Mouse (Mus musculus): ENCODE measurements at regions not wholly inside any gene's neighbourhood (a gene's known extent, or its start where the extent isn't known, plus 50 kb on each side); places are given as distances from the start of the nearest gene placed in this dataset.
A peak's percentile ranks its signal among the peaks of the same experiment; 100 is the strongest.

GRCm38 (mm10) chr13:90292124-90292523 lies 202.7 kb upstream of the Xrcc4 start:
- WGBS = 81% methylated on average over 1 of the region's 1 CpGs
- no peak overlapping the region for H3K9ac ChIP-seq (ENCODE audit: low read depth, low read length)
- no peak for DNase-seq
- no peaks in the 10 kb centered on the region for H3K79me2 ChIP-seq (replicated peaks; ENCODE audit: control insufficient read depth, insufficient read depth, low read length)
- no peak overlapping the region for H3K27ac ChIP-seq
- no peak overlapping the region for H3K4me3 ChIP-seq
- TF ChIP-seq POLR2A (IDR thresholded peaks at IDR 0.05; ENCODE audit: insufficient read depth, low read depth, low read length) (no peak), EP300 (IDR thresholded peaks at IDR 0.05; ENCODE audit: insufficient read depth, low read depth, low read length) (no peak), CTCF (IDR thresholded peaks at IDR 0.05) (no peak)
- H3K4me1 ChIP-seq (ENCODE audit: control insufficient read depth, insufficient read depth, low read length) = no peaks in the 10 kb centered on the region
- no peaks in the 10 kb centered on the region for H3K27me3 ChIP-seq (ENCODE audit: control insufficient read depth, insufficient read depth, low read length)
- no peaks in the 10 kb centered on the region for H3K36me3 ChIP-seq (ENCODE audit: control insufficient read depth, insufficient read depth, low read length)
- intact Hi-C loops (cut with DNase I) = no loop called here

- Histone ChIP-seq H3K9ac (ENCODE audit: low read depth, low read length) (no peak overlapping the region), H3K79me2 (replicated peaks; ENCODE audit: control insufficient read depth, insufficient read depth, low read length) (no peaks in the 10 kb centered on the region), H3K4me1 (ENCODE audit: control insufficient read depth, insufficient read depth, low read length) (peaks cover 3% of the 10 kb centered on the region; the same call in 1 of the 2 replicates), H3K27ac (no peak overlapping the region), H3K4me3 (no peak overlapping the region), H3K36me3 (ENCODE audit: control insufficient read depth, insufficient read depth, low read length) (no peaks in the 10 kb centered on the region), H3K27me3 (ENCODE audit: control insufficient read depth, insufficient read depth, low read length) (no peaks in the 10 kb centered on the region)
- intact Hi-C loops (cut with DNase I) = no loop called here
- DNase-seq = no peak
- TF ChIP-seq EP300 (IDR thresholded peaks at IDR 0.05; ENCODE audit: insufficient read depth, low read depth, low read length) (no peak), CTCF (IDR thresholded peaks at IDR 0.05) (no peak), POLR2A (IDR thresholded peaks at IDR 0.05; ENCODE audit: insufficient read depth, low read depth, low read length) (no peak)
These were observed 191.6 kb upstream of the Xrcc4 start for GRCm38 (mm10) chr13:90280976-90281375.

GRCm38 (mm10) chr13:90279786-90280382 lies 190.5 kb upstream of the Xrcc4 start:
- TF ChIP-seq EP300 (IDR thresholded peaks at IDR 0.05; ENCODE audit: insufficient read depth, low read depth, low read length) (no peak), POLR2A (IDR thresholded peaks at IDR 0.05; ENCODE audit: insufficient read depth, low read depth, low read length) (no peak), CTCF (IDR thresholded peaks at IDR 0.05) (no peak)
- Histone ChIP-seq H3K4me1 (ENCODE audit: control insufficient read depth, insufficient read depth, low read length) (peaks cover 3% of the 10 kb centered on the region; the same call in 1 of the 2 replicates), H3K27ac (peak overlapping the region; percentile 36), H3K27me3 (ENCODE audit: control insufficient read depth, insufficient read depth, low read length) (no peaks in the 10 kb centered on the region), H3K36me3 (ENCODE audit: control insufficient read depth, insufficient read depth, low read length) (no peaks in the 10 kb centered on the region), H3K9ac (ENCODE audit: low read depth, low read length) (no peak overlapping the region), H3K4me3 (no peak overlapping the region), H3K79me2 (replicated peaks; ENCODE audit: control insufficient read depth, insufficient read depth, low read length) (no peaks in the 10 kb centered on the region)
- WGBS = 38% methylated on average over 3 of the region's 3 CpGs
- intact Hi-C loops (cut with DNase I) = no loop called here
- DNase-seq = peak in 1 of 2 experiments; percentile 3

- peak in 1 of 2 experiments; percentile 5 for DNase-seq
- H3K9ac ChIP-seq (ENCODE audit: low read depth, low read length) = no peak overlapping the region
- peaks cover 3% of the 10 kb centered on the region; the same call in 1 of the 2 replicates for H3K4me1 ChIP-seq (ENCODE audit: control insufficient read depth, insufficient read depth, low read length)
- TF ChIP-seq POLR2A (IDR thresholded peaks at IDR 0.05; ENCODE audit: insufficient read depth, low read depth, low read length) (no peak), EP300 (IDR thresholded peaks at IDR 0.05; ENCODE audit: insufficient read depth, low read depth, low read length) (no peak), CTCF (IDR thresholded peaks at IDR 0.05) (no peak)
- H3K27me3 ChIP-seq (ENCODE audit: control insufficient read depth, insufficient read depth, low read length) = no peaks in the 10 kb centered on the region
- H3K79me2 ChIP-seq (replicated peaks; ENCODE audit: control insufficient read depth, insufficient read depth, low read length) = no peaks in the 10 kb centered on the region
- intact Hi-C loops (cut with DNase I) = no loop called here
- H3K36me3 ChIP-seq (ENCODE audit: control insufficient read depth, insufficient read depth, low read length) = no peaks in the 10 kb centered on the region
- H3K27ac ChIP-seq = peak overlapping the region; percentile 36
- no peak overlapping the region for H3K4me3 ChIP-seq
These were observed 189.9 kb upstream of the Xrcc4 start for GRCm38 (mm10) chr13:90279355-90279754.

GRCm38 (mm10) chr13:90259071-90259742 lies 169.8 kb upstream of the Xrcc4 start:
- 76% methylated on average over 3 of the region's 3 CpGs for WGBS
- TF ChIP-seq POLR2A (IDR thresholded peaks at IDR 0.05; ENCODE audit: insufficient read depth, low read depth, low read length) (no peak), EP300 (IDR thresholded peaks at IDR 0.05; ENCODE audit: insufficient read depth, low read depth, low read length) (no peak), CTCF (IDR thresholded peaks at IDR 0.05) (no peak)
- no peak for DNase-seq

GRCm38 (mm10) chr13:90252981-90253380 lies 163.6 kb upstream of the Xrcc4 start:
- DNase-seq = no peak
- no peak overlapping the region for H3K27ac ChIP-seq
- no peak overlapping the region for H3K9ac ChIP-seq (ENCODE audit: low read depth, low read length)
- H3K4me3 ChIP-seq = no peak overlapping the region
- no peaks in the 10 kb centered on the region for H3K36me3 ChIP-seq (ENCODE audit: control insufficient read depth, insufficient read depth, low read length)
- no peak for TF ChIP-seq CTCF (IDR thresholded peaks at IDR 0.05)
- no peak for TF ChIP-seq EP300 (IDR thresholded peaks at IDR 0.05; ENCODE audit: insufficient read depth, low read depth, low read length)
- TF ChIP-seq POLR2A (IDR thresholded peaks at IDR 0.05; ENCODE audit: insufficient read depth, low read depth, low read length) = no peak
- 37% methylated on average over 1 of the region's 1 CpGs for WGBS
- no peaks in the 10 kb centered on the region for H3K79me2 ChIP-seq (replicated peaks; ENCODE audit: control insufficient read depth, insufficient read depth, low read length)
- no peaks in the 10 kb centered on the region for H3K4me1 ChIP-seq (ENCODE audit: control insufficient read depth, insufficient read depth, low read length)
- intact Hi-C loops (cut with DNase I) = no loop called here
- no peaks in the 10 kb centered on the region for H3K27me3 ChIP-seq (ENCODE audit: control insufficient read depth, insufficient read depth, low read length)

More at GRCm38 (mm10) chr13:90259071-90259742, 169.8 kb upstream of the Xrcc4 start:
- intact Hi-C loops (cut with DNase I) = no loop called here
- no peak overlapping the region for H3K4me3 ChIP-seq
- H3K4me1 ChIP-seq (ENCODE audit: control insufficient read depth, insufficient read depth, low read length) = no peaks in the 10 kb centered on the region
- H3K27ac ChIP-seq = no peak overlapping the region
- no peaks in the 10 kb centered on the region for H3K27me3 ChIP-seq (ENCODE audit: control insufficient read depth, insufficient read depth, low read length)
- H3K79me2 ChIP-seq (replicated peaks; ENCODE audit: control insufficient read depth, insufficient read depth, low read length) = no peaks in the 10 kb centered on the region
- H3K9ac ChIP-seq (ENCODE audit: low read depth, low read length) = no peak overlapping the region
- no peaks in the 10 kb centered on the region for H3K36me3 ChIP-seq (ENCODE audit: control insufficient read depth, insufficient read depth, low read length)
